Mouse (Mus musculus): ENCODE data around the gene Slc30a3. TPM values are rescaled to one million over a fixed set of nuclear protein-coding genes. Genes with fewer than 3 reads are reported as not detected.

Gene Slc30a3
- 0.22 TPM for polyA plus RNA-seq (2017; shearing (Covaris generic))

GRCm38 (mm10) chr5:31108000-31108490 is at the start of gene Slc30a3:
Slc30a3 (minus strand) TSS chr5:31108237.

GRCm38 (mm10) chr5:31154152-31154553 is 46.1 kb upstream of the Slc30a3 start, which contains the start of gene Mpv17:
Mpv17 (minus strand) TSS chr5:31154251.

GRCm38 (mm10) chr5:31138241-31138967 is 30.4 kb upstream of the Slc30a3 start, which contains the start of gene Ucn:
Ucn (minus strand) TSS chr5:31138829.

GRCm38 (mm10) chr5:31116354-31116753 is 8.3 kb upstream of the Slc30a3 start, which contains the start of gene Trim54:
Trim54 (plus strand) TSS chr5:31116712.

GRCm38 (mm10) chr5:31105814-31106335 is 2.2 kb downstream of the Slc30a3 start, which contains the start of gene Dnajc5g:
Dnajc5g (plus strand) TSS chr5:31106285.

GRCm38 (mm10) chr5:31054261-31055215 is 53.5 kb downstream of the Slc30a3 start, which contains the start of gene Cad:
Cad (plus strand) TSS chr5:31054780.

GRCm38 (mm10) chr5:31048763-31049641 is 59.0 kb downstream of the Slc30a3 start, which contains the start of gene Slc5a6:
Slc5a6 (minus strand) TSS chr5:31048924.

GRCm38 (mm10) chr5:31047848-31048762 is 59.9 kb downstream of the Slc30a3 start, which contains the start of gene Atraid:
Atraid (plus strand) TSS chr5:31048312.

Other genes with a start within 250 kb of the Slc30a3 start
- gene Tmem214, start 240.2 kb downstream of the Slc30a3 start, polyA plus RNA-seq (2017; shearing (Covaris generic)): 42.7 TPM
- 7.4 TPM for gene Agbl5, start 219.5 kb downstream of the Slc30a3 start, polyA plus RNA-seq (2017; shearing (Covaris generic))
- 327 TPM for gene Ost4, start 200.4 kb downstream of the Slc30a3 start, polyA plus RNA-seq (2017; shearing (Covaris generic))
- gene Emilin1, start 194.8 kb downstream of the Slc30a3 start, polyA plus RNA-seq (2017; shearing (Covaris generic)): 0.84 TPM
- gene Khk, start 186.8 kb downstream of the Slc30a3 start, polyA plus RNA-seq (2017; shearing (Covaris generic)): 12.2 TPM
- not detected for gene Cgref1, start 162.6 kb downstream of the Slc30a3 start, polyA plus RNA-seq (2017; shearing (Covaris generic))
- gene Preb, start 147.9 kb downstream of the Slc30a3 start, polyA plus RNA-seq (2017; shearing (Covaris generic)): 193 TPM
- 0.18 TPM for gene Tcf23, start 139.6 kb downstream of the Slc30a3 start, polyA plus RNA-seq (2017; shearing (Covaris generic))
- 54.6 TPM for gene Atraid, start 59.9 kb downstream of the Slc30a3 start, polyA plus RNA-seq (2017; shearing (Covaris generic))
- gene Slc5a6, start 59.3 kb downstream of the Slc30a3 start, polyA plus RNA-seq (2017; shearing (Covaris generic)): 5.9 TPM
- gene Cad, start 53.5 kb downstream of the Slc30a3 start, polyA plus RNA-seq (2017; shearing (Covaris generic)): 19.3 TPM
- gene Dnajc5g, start 2.0 kb downstream of the Slc30a3 start, polyA plus RNA-seq (2017; shearing (Covaris generic)): not detected
- not detected for gene Trim54, start 8.5 kb upstream of the Slc30a3 start, polyA plus RNA-seq (2017; shearing (Covaris generic))
- not detected for gene Ucn, start 30.6 kb upstream of the Slc30a3 start, polyA plus RNA-seq (2017; shearing (Covaris generic))
- 22.2 TPM for gene Mpv17, start 46.0 kb upstream of the Slc30a3 start, polyA plus RNA-seq (2017; shearing (Covaris generic))
- 0.72 TPM for gene Gm29609, start 71.7 kb upstream of the Slc30a3 start, polyA plus RNA-seq (2017; shearing (Covaris generic))
- gene Gtf3c2, start 71.9 kb upstream of the Slc30a3 start, polyA plus RNA-seq (2017; shearing (Covaris generic)): 85.8 TPM
- 84.4 TPM for gene Snx17, start 85.0 kb upstream of the Slc30a3 start, polyA plus RNA-seq (2017; shearing (Covaris generic))
- 33.5 TPM for gene Eif2b4, start 85.2 kb upstream of the Slc30a3 start, polyA plus RNA-seq (2017; shearing (Covaris generic))
- 26.7 TPM for gene Zfp513, start 94.1 kb upstream of the Slc30a3 start, polyA plus RNA-seq (2017; shearing (Covaris generic))
- 154 TPM for gene Ppm1g, start 112.5 kb upstream of the Slc30a3 start, polyA plus RNA-seq (2017; shearing (Covaris generic))
- gene Nrbp1, start 132.6 kb upstream of the Slc30a3 start, polyA plus RNA-seq (2017; shearing (Covaris generic)): 252 TPM
- not detected for gene Gm9970, start 133.0 kb upstream of the Slc30a3 start, polyA plus RNA-seq (2017; shearing (Covaris generic))
- gene Krtcap3, start 143.5 kb upstream of the Slc30a3 start, polyA plus RNA-seq (2017; shearing (Covaris generic)): 29.2 TPM
- gene Ift172, start 182.9 kb upstream of the Slc30a3 start, polyA plus RNA-seq (2017; shearing (Covaris generic)): 11.4 TPM
- gene Fndc4, start 187.8 kb upstream of the Slc30a3 start, polyA plus RNA-seq (2017; shearing (Covaris generic)): 3.8 TPM
- 0.80 TPM for gene Gckr, start 189.2 kb upstream of the Slc30a3 start, polyA plus RNA-seq (2017; shearing (Covaris generic))